Mouse (Mus musculus) gonadal fat pad, adult 2 months (tissue): ENCODE data around the gene Hydin. TPM values are rescaled to one million over a fixed set of nuclear protein-coding genes. Genes with fewer than 3 reads are reported as not detected.

Source experiments
- DNase-seq: peaks from one replicate; pipeline ENCODE4 v3.0.0-alpha.2; 2012; ENCODE audit warnings: low read depth
- polyA plus RNA-seq: library from polyadenylated mRNA; depleted of rRNA; stranded (reverse); fragments of >200 nt; gene quantifications from 2 replicates; pipeline ENCODE4 v1.2.3, GENCODE M21; 2012; rRNA removed

The Hydin gene
- polyA plus RNA-seq, 1 experiment: 0.70 TPM

- peak; percentile 89 for DNase-seq
Observed at GRCm38 (mm10) chr8:110631201-110631600, 364.4 kb downstream of the Hydin start.

- no peak for DNase-seq
Observed at GRCm38 (mm10) chr8:110633814-110634213, 367.0 kb downstream of the Hydin start.

GRCm38 (mm10) chr8:110636182-110636581 is 369.4 kb downstream of the Hydin start:
- DNase-seq: no peak

GRCm38 (mm10) chr8:110642331-110642730 is 375.6 kb downstream of the Hydin start:
- no peak for DNase-seq

GRCm38 (mm10) chr8:110643177-110643576 is 376.4 kb downstream of the Hydin start:
- DNase-seq: no peak

GRCm38 (mm10) chr8:110644422-110644821 is 377.6 kb downstream of the Hydin start:
- DNase-seq: no peak

- DNase-seq: no peak
Observed at GRCm38 (mm10) chr8:110644901-110645300, 378.1 kb downstream of the Hydin start.

- no peak for DNase-seq
Observed at GRCm38 (mm10) chr8:110645340-110645739, 378.6 kb downstream of the Hydin start.

GRCm38 (mm10) chr8:110646064-110646463 is 379.3 kb downstream of the Hydin start:
- no peak for DNase-seq

- DNase-seq: no peak
Observed at GRCm38 (mm10) chr8:110648577-110648976, 381.8 kb downstream of the Hydin start.

GRCm38 (mm10) chr8:110649286-110649685 is 382.5 kb downstream of the Hydin start:
- DNase-seq: no peak

- no peak for DNase-seq
Observed at GRCm38 (mm10) chr8:110650838-110651237, 384.1 kb downstream of the Hydin start.

GRCm38 (mm10) chr8:110651847-110652246 is 385.1 kb downstream of the Hydin start:
- no peak for DNase-seq

- no peak for DNase-seq
Observed at GRCm38 (mm10) chr8:110654075-110655060, 387.6 kb downstream of the Hydin start.

GRCm38 (mm10) chr8:110655827-110656226 is 389.1 kb downstream of the Hydin start:
- peak; percentile 36 for DNase-seq

GRCm38 (mm10) chr8:110657661-110658060 is 390.9 kb downstream of the Hydin start:
- no peak for DNase-seq

Other genes starting within 250 kb of the Hydin start
- gene Chst4, start 227.2 kb upstream of the Hydin start, polyA plus RNA-seq: 1.6 and 2.3 TPM in 2 replicates
- gene Zfp612, start 187.2 kb upstream of the Hydin start, polyA plus RNA-seq: 4.0 and 4.5 TPM in 2 replicates
- gene Gm21964, start 165.8 kb upstream of the Hydin start, polyA plus RNA-seq: not detected in 2 replicates
- gene Gm17720, start 164.2 kb upstream of the Hydin start, polyA plus RNA-seq: not detected in 2 replicates
- gene Calb2, start 98.8 kb upstream of the Hydin start, polyA plus RNA-seq: 0.65 TPM in 1 of 2 replicates, not detected in the other
- gene Cmtr2, start 51.3 kb upstream of the Hydin start, polyA plus RNA-seq: 3.6 and 3.9 TPM in 2 replicates